Mouse (Mus musculus): Measurements from ENCODE around the gene Reep1. TPM values are rescaled to one million over a fixed set of nuclear protein-coding genes. Genes with fewer than 3 reads are reported as not detected.
A peak's percentile ranks its signal among the peaks of the same experiment; 100 is the strongest.

Gene Reep1
- polyA plus RNA-seq, 1 experiment from 2014 or later: 28.4 TPM

DNA sequence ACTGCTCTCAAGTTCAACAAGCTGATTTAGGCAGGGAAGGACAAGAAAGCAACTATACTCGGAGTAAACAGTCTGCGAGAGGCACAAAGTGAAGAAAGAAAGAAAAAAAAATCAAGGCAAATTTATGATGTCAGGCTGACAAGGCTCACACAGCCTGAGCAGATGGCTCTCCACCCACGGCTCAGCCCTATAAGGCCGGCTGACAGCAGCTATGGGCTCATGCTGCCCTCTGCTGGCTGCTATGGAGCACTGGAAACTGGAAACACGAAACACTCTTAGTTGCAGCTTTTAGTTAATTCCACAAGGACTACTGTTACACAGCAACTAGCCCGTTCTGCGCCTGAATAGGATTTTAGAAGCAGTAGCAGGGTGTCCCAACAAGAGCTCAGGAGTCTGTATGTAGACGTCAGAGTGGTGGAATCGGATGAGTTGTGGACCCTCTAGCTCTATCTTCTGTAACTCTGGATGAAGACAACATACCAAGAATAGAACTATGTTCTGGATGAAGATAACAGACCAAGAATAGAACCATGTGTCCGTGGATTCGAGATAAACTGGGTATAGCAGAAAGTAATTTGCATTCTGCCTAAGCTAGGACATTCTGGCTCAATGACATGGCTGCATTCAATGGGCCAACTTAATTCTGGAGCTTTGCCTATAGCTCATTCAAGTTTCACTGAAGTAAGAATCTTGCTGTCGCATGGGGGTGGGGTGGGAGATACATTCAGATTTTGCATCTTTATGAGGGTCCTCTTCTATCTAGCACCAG, 96.9 kb downstream of the Reep1 start:
- DNase-seq (ENCODE audit: low spot score) (peak; percentile 93), ATAC-seq (ENCODE audit: low read depth) (peak; percentile 93)
- Histone ChIP-seq H3K9ac (ENCODE audit: low read depth, low read length) (no peak overlapping the region), H3K4me1 (ENCODE audit: control insufficient read depth, insufficient read depth, low read length) (no peaks in the 10 kb centered on the region), H3K4me2 (ENCODE audit: low read depth, low read length) (no peak overlapping the region), H3K4me3 (ENCODE audit: low read depth, low read length) (no peak overlapping the region), H3K9me3 (ENCODE audit: control insufficient read depth, low read length) (no peaks in the 10 kb centered on the region), H3K27me3 (replicated peaks; ENCODE audit: control insufficient read depth, insufficient read depth, low read length) (no peaks in the 10 kb centered on the region), H3K36me3 (ENCODE audit: control insufficient read depth, insufficient read depth, low read length) (no peaks in the 10 kb centered on the region), H3K27ac (replicated peaks; ENCODE audit: low read depth, low read length) (no peak overlapping the region)
- 26% methylated on average over 12 of the region's 12 CpGs for WGBS

- Histone ChIP-seq H3K4me3 (ENCODE audit: low read depth, low read length) (no peak overlapping the region), H3K36me3 (ENCODE audit: control insufficient read depth, insufficient read depth, low read length) (0 out of 2 replicates have a peak, but pooled peaks cover 14% of the 10 kb centered on the region), H3K4me2 (ENCODE audit: low read depth, low read length) (no peak overlapping the region), H3K4me1 (ENCODE audit: control insufficient read depth, insufficient read depth, low read length) (no peaks in the 10 kb centered on the region), H3K9ac (ENCODE audit: low read depth, low read length) (no peak overlapping the region), H3K9me3 (ENCODE audit: control insufficient read depth, low read length) (no peaks in the 10 kb centered on the region), H3K27me3 (replicated peaks; ENCODE audit: control insufficient read depth, insufficient read depth, low read length) (no peaks in the 10 kb centered on the region), H3K27ac (replicated peaks; ENCODE audit: low read depth, low read length) (no peak overlapping the region)
- DNase-seq (ENCODE audit: low spot score) (no peak), ATAC-seq (ENCODE audit: low read depth) (no peak)
- 54% methylated on average over 1 of the region's 1 CpGs for WGBS
Observed at GRCm38 (mm10) chr6:71806713-71807112, 99.4 kb downstream of the Reep1 start.

DNA sequence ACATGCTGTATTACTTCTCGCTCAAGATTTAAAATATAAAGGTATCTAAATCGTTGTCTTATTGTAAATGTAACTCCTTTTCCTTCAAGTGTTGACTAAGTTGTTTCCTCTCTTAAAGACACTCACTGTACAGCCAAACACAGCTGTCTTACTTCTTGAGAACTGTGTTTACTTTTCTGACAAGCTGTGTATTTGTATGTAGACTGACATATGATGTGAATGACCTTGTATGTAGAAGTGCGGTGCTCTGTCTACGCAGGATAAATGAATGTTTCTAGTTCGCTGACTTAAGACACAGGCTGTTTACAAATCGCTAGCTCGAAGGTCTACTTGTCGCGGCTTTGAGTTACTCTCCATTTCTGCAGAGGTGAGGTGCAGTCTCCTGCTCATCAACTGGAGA, 102.5 kb downstream of the Reep1 start:
- DNase-seq (ENCODE audit: low spot score) (no peak), ATAC-seq (ENCODE audit: low read depth) (no peak)
- Histone ChIP-seq H3K27me3 (replicated peaks; ENCODE audit: control insufficient read depth, insufficient read depth, low read length) (no peaks in the 10 kb centered on the region), H3K9ac (ENCODE audit: low read depth, low read length) (no peak overlapping the region), H3K4me3 (ENCODE audit: low read depth, low read length) (no peak overlapping the region), H3K4me1 (ENCODE audit: control insufficient read depth, insufficient read depth, low read length) (no peaks in the 10 kb centered on the region), H3K4me2 (ENCODE audit: low read depth, low read length) (no peak overlapping the region), H3K36me3 (ENCODE audit: control insufficient read depth, insufficient read depth, low read length) (peaks cover 30% of the 10 kb centered on the region), H3K9me3 (ENCODE audit: control insufficient read depth, low read length) (no peaks in the 10 kb centered on the region), H3K27ac (replicated peaks; ENCODE audit: low read depth, low read length) (no peak overlapping the region)
- WGBS: 90% methylated on average over 9 of the region's 9 CpGs

DNA sequence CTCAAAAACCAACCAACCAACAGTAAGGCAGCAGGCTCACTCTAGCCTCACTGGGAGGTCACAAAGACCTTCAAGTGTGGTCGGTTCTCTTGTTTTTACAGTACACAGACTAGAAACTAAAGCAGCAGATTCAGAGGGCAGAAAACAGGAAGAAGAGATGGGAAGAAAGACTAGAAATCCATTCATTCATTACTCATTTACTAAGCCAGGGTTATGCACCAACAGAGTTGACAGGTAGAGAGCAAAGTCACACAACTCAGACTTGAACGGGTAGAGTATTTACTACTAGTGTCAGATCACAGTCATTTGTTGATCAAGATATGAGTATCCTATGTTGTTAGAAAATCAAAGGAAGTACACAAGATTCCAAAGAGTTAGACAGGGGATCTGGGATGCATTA, 105.5 kb downstream of the Reep1 start:
- H3K9me3 ChIP-seq (ENCODE audit: control insufficient read depth, low read length): no peaks in the 10 kb centered on the region
- H3K4me2 ChIP-seq (ENCODE audit: low read depth, low read length): no peak overlapping the region
- no peak overlapping the region for H3K4me3 ChIP-seq (ENCODE audit: low read depth, low read length)
- peaks cover 59% of the 10 kb centered on the region for H3K36me3 ChIP-seq (ENCODE audit: control insufficient read depth, insufficient read depth, low read length)
- DNase-seq (ENCODE audit: low spot score): no peak
- H3K27ac ChIP-seq (replicated peaks; ENCODE audit: low read depth, low read length): no peak overlapping the region
- no peaks in the 10 kb centered on the region for H3K4me1 ChIP-seq (ENCODE audit: control insufficient read depth, insufficient read depth, low read length)
- WGBS: 83% methylated on average over 2 of the region's 2 CpGs
- H3K27me3 ChIP-seq (replicated peaks; ENCODE audit: control insufficient read depth, insufficient read depth, low read length): no peaks in the 10 kb centered on the region
- no peak for ATAC-seq (ENCODE audit: low read depth)
- no peak overlapping the region for H3K9ac ChIP-seq (ENCODE audit: low read depth, low read length)

GRCm38 (mm10) chr6:71819764-71820292, 112.5 kb downstream of the Reep1 start:
- 91% methylated on average over 5 of the region's 5 CpGs for WGBS
- H3K4me2 ChIP-seq (ENCODE audit: low read depth, low read length): no peak overlapping the region
- peaks cover 38% of the 10 kb centered on the region for H3K36me3 ChIP-seq (ENCODE audit: control insufficient read depth, insufficient read depth, low read length)
- H3K27ac ChIP-seq (replicated peaks; ENCODE audit: low read depth, low read length): no peak overlapping the region
- no peak overlapping the region for H3K9ac ChIP-seq (ENCODE audit: low read depth, low read length)
- DNase-seq (ENCODE audit: low spot score): no peak
- H3K4me1 ChIP-seq (ENCODE audit: control insufficient read depth, insufficient read depth, low read length): peaks cover 8% of the 10 kb centered on the region
- no peaks in the 10 kb centered on the region for H3K9me3 ChIP-seq (ENCODE audit: control insufficient read depth, low read length)
- no peak overlapping the region for H3K4me3 ChIP-seq (ENCODE audit: low read depth, low read length)
- H3K27me3 ChIP-seq (replicated peaks; ENCODE audit: control insufficient read depth, insufficient read depth, low read length): no peaks in the 10 kb centered on the region
- no peak for ATAC-seq (ENCODE audit: low read depth)

GRCm38 (mm10) chr6:71823085-71823484, 115.7 kb downstream of the Reep1 start:
- Histone ChIP-seq H3K4me3 (ENCODE audit: low read depth, low read length) (peak overlapping the region; percentile 56), H3K36me3 (ENCODE audit: control insufficient read depth, insufficient read depth, low read length) (peaks cover 6% of the 10 kb centered on the region), H3K4me2 (ENCODE audit: low read depth, low read length) (peak overlapping the region; percentile 62), H3K4me1 (ENCODE audit: control insufficient read depth, insufficient read depth, low read length) (peaks cover 8% of the 10 kb centered on the region), H3K9me3 (ENCODE audit: control insufficient read depth, low read length) (no peaks in the 10 kb centered on the region), H3K9ac (ENCODE audit: low read depth, low read length) (peak overlapping the region; percentile 69), H3K27me3 (replicated peaks; ENCODE audit: control insufficient read depth, insufficient read depth, low read length) (no peaks in the 10 kb centered on the region), H3K27ac (replicated peaks; ENCODE audit: low read depth, low read length) (no peak overlapping the region)
- under 1% methylated on average over 7 of the region's 7 CpGs for WGBS
- DNase-seq (ENCODE audit: low spot score) (no peak), ATAC-seq (ENCODE audit: low read depth) (peak; percentile 16; the same call in 1 of the 2 replicates)

GRCm38 (mm10) chr6:71823488-71823887, 116.1 kb downstream of the Reep1 start:
- H3K4me1 ChIP-seq (ENCODE audit: control insufficient read depth, insufficient read depth, low read length): peaks cover 8% of the 10 kb centered on the region
- H3K4me3 ChIP-seq (ENCODE audit: low read depth, low read length): peak overlapping the region; percentile 56
- H3K9ac ChIP-seq (ENCODE audit: low read depth, low read length): peak overlapping the region; percentile 69
- peak; percentile 96 for DNase-seq (ENCODE audit: low spot score)
- WGBS: under 1% methylated on average over 19 of the region's 19 CpGs
- peak overlapping the region; percentile 62 for H3K4me2 ChIP-seq (ENCODE audit: low read depth, low read length)
- no peak overlapping the region; the same call in 1 of the 2 replicates for H3K27ac ChIP-seq (replicated peaks; ENCODE audit: low read depth, low read length)
- H3K36me3 ChIP-seq (ENCODE audit: control insufficient read depth, insufficient read depth, low read length): peaks cover 2% of the 10 kb centered on the region; the same call in 1 of the 2 replicates
- H3K9me3 ChIP-seq (ENCODE audit: control insufficient read depth, low read length): no peaks in the 10 kb centered on the region
- no peaks in the 10 kb centered on the region for H3K27me3 ChIP-seq (replicated peaks; ENCODE audit: control insufficient read depth, insufficient read depth, low read length)
- peak; percentile 94 for ATAC-seq (ENCODE audit: low read depth)

- 33% methylated on average over 3 of the region's 3 CpGs for WGBS
- H3K9me3 ChIP-seq (ENCODE audit: control insufficient read depth, low read length): no peaks in the 10 kb centered on the region
- no peaks in the 10 kb centered on the region for H3K27me3 ChIP-seq (replicated peaks; ENCODE audit: control insufficient read depth, insufficient read depth, low read length)
- DNase-seq (ENCODE audit: low spot score) (no peak), ATAC-seq (ENCODE audit: low read depth) (no peak; the same call in 1 of the 2 replicates)
- H3K27ac ChIP-seq (replicated peaks; ENCODE audit: low read depth, low read length): no peak overlapping the region; the same call in 1 of the 2 replicates
- peak overlapping the region; percentile 62 for H3K4me2 ChIP-seq (ENCODE audit: low read depth, low read length)
- no peaks in the 10 kb centered on the region for H3K36me3 ChIP-seq (ENCODE audit: control insufficient read depth, insufficient read depth, low read length)
- peaks cover 8% of the 10 kb centered on the region for H3K4me1 ChIP-seq (ENCODE audit: control insufficient read depth, insufficient read depth, low read length)
- peak overlapping the region; percentile 56 for H3K4me3 ChIP-seq (ENCODE audit: low read depth, low read length)
- peak overlapping the region; percentile 69; the same call in 1 of the 2 replicates for H3K9ac ChIP-seq (ENCODE audit: low read depth, low read length)
Observed at GRCm38 (mm10) chr6:71823961-71824360, 116.6 kb downstream of the Reep1 start.

Data from embryonic facial prominence, embryonic 14.5 days (tissue).